Mouse (Mus musculus) thymus, adult 2 months (tissue): ENCODE data around the gene Erbin.

ENCODE experiments used
- CTCF ChIP-seq: fragments of 200-500 bp; IDR thresholded peaks from 2 replicates; pipeline ENCODE4 v1.5.1; 2012; ENCODE audit warnings: mild to moderate bottlenecking, control low read depth, low read length, moderate library complexity, borderline replicate concordance; ENCODE audit not compliant: control insufficient read depth, poor library complexity, insufficient read depth; ENCODE audit errors: extremely low read depth
- POLR2A ChIP-seq: fragments of 200-500 bp; IDR thresholded peaks from 2 replicates; pipeline ENCODE4 v1.6.1; 2012; ENCODE audit warnings: mild to moderate bottlenecking, low read length, control low read depth, moderate library complexity; ENCODE audit not compliant: control insufficient read depth, poor library complexity, insufficient read depth; ENCODE audit errors: extremely low read depth

DNA sequence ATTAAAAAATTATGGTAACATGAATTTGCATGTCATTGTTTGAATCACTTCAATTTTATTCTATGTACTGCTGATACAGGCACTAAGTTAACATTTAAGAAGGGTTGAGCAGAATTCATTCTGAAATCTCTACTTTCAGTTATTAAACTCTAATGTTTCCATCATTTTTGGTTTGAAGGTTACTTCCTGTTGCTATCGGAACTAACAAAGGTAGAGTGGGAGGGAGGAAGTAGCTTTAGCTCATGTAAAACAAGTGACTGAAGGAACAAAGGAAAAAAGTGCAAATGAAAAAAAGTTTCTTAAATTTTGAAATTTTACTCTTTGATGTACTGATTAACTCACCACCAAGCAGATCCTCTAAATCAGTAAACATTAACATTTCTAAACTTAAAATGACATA lies 98.0 kb downstream of the Erbin start:
- TF ChIP-seq POLR2A (no peak), CTCF (no peak)
